ENCODE assay signal across 12 mouse cellular contexts in genomic region chr1:58723809-58724405, GRCm38 (mm10). TPM values are rescaled to one million over a fixed set of nuclear protein-coding genes. Genes with fewer than 3 reads are reported as not detected.
DNase-seq lines count a peak whose midpoint lies in the region; ATAC-seq and TF ChIP-seq lines count a peak whose summit lies in the region.
"Had no signal": no experiment of that assay in that cellular context is flagged by ENCODE, and none has a peak within 500 bp of the region (broad histone marks: within the 10 kb centered on the region; RNA-seq: fewer than 3 reads in every experiment).

No protein-coding gene starts in this region.

- TF ChIP-seq CTCF in liver, adult 2 months (IDR thresholded peaks at IDR 0.05; ENCODE audit: low read depth, low read length): no peak

- no peaks in the 10 kb centered on the region for H3K9me3 ChIP-seq in limb, embryonic 13.5 days
- H3K9me3 ChIP-seq: midbrain, embryonic 10.5 days had no signal

- H3K27me3 ChIP-seq in liver, adult 2 months (ENCODE audit: control insufficient read depth, insufficient read depth, low read length): no peaks in the 10 kb centered on the region
- H3K27me3 ChIP-seq in limb, embryonic 13.5 days: no peaks in the 10 kb centered on the region

- ATAC-seq in limb, embryonic 13.5 days (ENCODE audit: low FRiP score, low read depth): no peak; the same call in 1 of the 2 replicates

- H3K4me1 ChIP-seq in liver, adult 2 months (ENCODE audit: control insufficient read depth, insufficient read depth, low read length): peaks cover 44% of the 10 kb centered on the region
- peaks cover 50% of the 10 kb centered on the region for H3K4me1 ChIP-seq in brown adipose tissue, adult 24 weeks (ENCODE audit: control insufficient read depth, insufficient read depth, insufficient read length, low read length)
- H3K4me1 ChIP-seq in limb, embryonic 13.5 days: peaks cover 15% of the 10 kb centered on the region

- peaks cover 28% of the 10 kb centered on the region for H3K79me2 ChIP-seq in liver, adult 2 months (ENCODE audit: control insufficient read depth, insufficient read depth, low read length)

- no peak overlapping the region; the same call in 1 of the 2 replicates for H3K9ac ChIP-seq in liver, adult 2 months (ENCODE audit: low read depth, low read length)
- H3K9ac ChIP-seq in limb, embryonic 13.5 days: peak overlapping the region; percentile 43

- 70% methylated on average over 7 of the region's 7 CpGs for WGBS in liver, adult 2 months
- WGBS in limb, embryonic 13.5 days: 46% methylated on average over 7 of the region's 7 CpGs

- H3K27ac ChIP-seq in liver, adult 2 months (replicated peaks; ENCODE audit: insufficient read depth, low read depth, low read length): peak overlapping the region; percentile 49; the same call in 1 of the 2 replicates
- H3K27ac ChIP-seq in brown adipose tissue, adult 24 weeks (replicated peaks; ENCODE audit: low read depth, low read length): peak overlapping the region; percentile 60; the same call in 1 of the 2 replicates
- H3K27ac ChIP-seq in limb, embryonic 13.5 days: peak overlapping the region; percentile 58; the same call in 1 of the 2 replicates
- H3K27ac ChIP-seq: midbrain, embryonic 10.5 days had no signal

- H3K4me3 ChIP-seq in liver, adult 2 months (ENCODE audit: insufficient read depth, low read depth, low read length): no peak overlapping the region
- H3K4me3 ChIP-seq in brown adipose tissue, adult 24 weeks (ENCODE audit: insufficient read depth, low read depth, low read length): no peak overlapping the region
- no peak overlapping the region for H3K4me3 ChIP-seq in limb, embryonic 13.5 days
- H3K4me3 ChIP-seq: midbrain, embryonic 10.5 days had no signal

- peaks cover 38% of the 10 kb centered on the region for H3K36me3 ChIP-seq in liver, adult 2 months (ENCODE audit: control insufficient read depth, insufficient read depth, low read length)
- H3K36me3 ChIP-seq in limb, embryonic 13.5 days: peaks cover 47% of the 10 kb centered on the region

- H3K4me2 ChIP-seq in limb, embryonic 13.5 days (replicated peaks): peak overlapping the region; percentile 46

- TF ChIP-seq POLR2A in liver, adult 2 months (IDR thresholded peaks at IDR 0.05; ENCODE audit: extremely low read depth, insufficient read depth, low read length): no peak

- intact Hi-C loops in heart, postnatal 25 days (cut with DNase I): no loop called here

- peak; percentile 43 to 50 for DNase-seq in heart, adult 18-20 months
- DNase-seq in heart, postnatal 25 days (ENCODE audit: low spot score): no peak
- DNase-seq in liver, adult 2 months (ENCODE audit: extremely low read depth, low read depth, low spot score): no peak
- DNase-seq in liver: no peak
- no peak for DNase-seq in ovary, adult 18-20 months (ENCODE audit: low spot score)
- DNase-seq: cerebellum, adult 11 months; gastrocnemius, postnatal 36 days; left cerebral cortex, postnatal 4 days had no signal

RNA-seq across cellular contexts. Expression of gene Cflar, which starts 12.6 kb away (rescaled TPM):
- total RNA-seq in heart, adult 18-20 months (2021): 10 to 100 TPM; 65.2 to 75.0 TPM
- 10 to 100 TPM; 52.1 to 59.3 TPM for total RNA-seq in heart, postnatal 25 days (2021)
- total RNA-seq in liver, adult 2 months (2014; rRNA removed): 95.0 and 98.7 TPM in 2 replicates
- polyA plus RNA-seq in liver, adult 2 months (2012; rRNA removed): 43.5 and 45.7 TPM in 2 replicates
- polyA plus RNA-seq in brown adipose tissue, adult 24 weeks (2012; ENCODE audit: insufficient read depth, insufficient read length, missing spikeins): 43.9 and 53.5 TPM in 2 replicates
- polyA plus RNA-seq in limb, embryonic 13.5 days (2015; fragmentation: Nextera tagmentation; extraction: Ambion mirVana): 35.3 and 35.6 TPM in 2 replicates

RNA-seq across cellular contexts. Expression of gene Als2cr12, which starts 28.1 kb away (rescaled TPM):
- not detected for total RNA-seq in heart, adult 18-20 months (2021)
- not detected for total RNA-seq in heart, postnatal 25 days (2021)
- total RNA-seq in liver, adult 2 months (2014; rRNA removed): 0.13 and 0.74 TPM in 2 replicates
- 0.07 TPM in 1 of 2 replicates, not detected in the other for polyA plus RNA-seq in liver, adult 2 months (2012; rRNA removed)
- 8.6 and 11.0 TPM in 2 replicates for polyA plus RNA-seq in brown adipose tissue, adult 24 weeks (2012; ENCODE audit: insufficient read depth, insufficient read length, missing spikeins)
- not detected in 2 replicates for polyA plus RNA-seq in limb, embryonic 13.5 days (2015; fragmentation: Nextera tagmentation; extraction: Ambion mirVana)
- total RNA-seq: gastrocnemius, postnatal 36 days; left cerebral cortex, postnatal 4 days; MEL had no signal
- polyA plus RNA-seq: midbrain, embryonic 10.5 days had no signal

Comparison
In these comparisons a context has a peak if more than half of its experiments do, and no peak if none do; other contexts are left out.
1. DNase-seq: peak in heart, adult 18-20 months (2 of 2); none in heart, postnatal 25 days (single experiment), liver, adult 2 months (single experiment), liver (single experiment) and ovary, adult 18-20 months (single experiment).
2. Peak in every context shown above with its lines, with median percentiles within 50 percentile points of each other: H3K27ac ChIP-seq.